Mouse (Mus musculus): ENCODE measurements around the gene Gm10521.

- TF ChIP-seq CTCF (conservative IDR thresholded peaks at IDR 0.05; ENCODE audit: low read length): no peak
- TF ChIP-seq NANOG (IDR thresholded peaks at IDR 0.05; ENCODE audit: borderline replicate concordance, low read length): no peak
- no peak for TF ChIP-seq POU5F1 (IDR thresholded peaks at IDR 0.05; ENCODE audit: borderline replicate concordance, low read length)
Measured at GRCm38 (mm10) chr1:171938952-171939948, 43.8 kb downstream of the Gm10521 start.
